Mouse (Mus musculus) testis, adult 2 months (tissue): ENCODE data around the gene Art5.

Experiments
- CTCF ChIP-seq: fragments of 200-500 bp; IDR thresholded peaks from 2 replicates; pipeline ENCODE4 v1.5.1; 2012; ENCODE audit warnings: low read depth, mild to moderate bottlenecking, inconsistent platforms, low read length, moderate library complexity; ENCODE audit not compliant: control insufficient read depth, insufficient read depth, insufficient replicate concordance
- POLR2A ChIP-seq: fragments of 200-500 bp; IDR thresholded peaks from 2 replicates; pipeline ENCODE4 v1.6.1; 2012; ENCODE audit warnings: low read depth, mild to moderate bottlenecking, inconsistent platforms, low read length, moderate library complexity; ENCODE audit not compliant: control insufficient read depth

DNA sequence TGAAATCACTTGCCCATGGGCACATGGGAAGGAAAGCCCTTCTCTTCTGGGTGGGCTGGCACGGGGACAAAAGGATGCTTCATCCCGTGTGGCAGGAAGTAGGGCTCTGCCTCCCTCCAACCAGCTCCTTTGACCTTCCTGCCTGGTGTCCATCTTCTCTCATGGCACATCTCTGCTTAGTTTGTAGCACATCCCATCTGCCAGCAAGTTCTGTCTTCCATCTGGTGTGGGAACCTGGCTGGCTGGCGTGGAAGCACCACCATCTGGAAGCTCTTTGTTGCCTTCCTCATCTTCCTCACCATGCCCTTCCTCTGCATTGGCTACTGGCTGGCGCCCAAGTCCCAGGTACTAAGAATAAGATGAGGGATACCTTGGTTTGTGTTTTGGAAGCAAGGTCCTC is 22.0 kb downstream of the Art5 start:
- TF ChIP-seq CTCF (no peak), POLR2A (no peak)
